Mouse (Mus musculus) liver, embryonic 12.5 days (tissue): ENCODE results near the gene Crtc2. TPM values are rescaled to one million over a fixed set of nuclear protein-coding genes. Genes with fewer than 3 reads are reported as not detected.
"Not testable (repeated sequence)": the region's sequence is repeated elsewhere in the genome, so short reads cannot be mapped to it uniquely, and the experiment has no call there.

Experiments
- ATAC-seq: fragments of 200-750 bp; cut with Nextera tagmentation; 2 replicates; pipeline ENCODE4 v1.8.0; 2017; ENCODE audit warnings: moderate number of reproducible peaks, mild to moderate bottlenecking, moderate library complexity
- H3K27ac ChIP-seq: fragments of 300-500 bp; sonication (generic); 2 replicates; pipeline ENCODE4 v1.5.1; 2016; ENCODE audit warnings: mild to moderate bottlenecking
- H3K27me3 ChIP-seq: fragments of 300-500 bp; sonication (generic); replicated peaks from 2 replicates; pipeline ENCODE4 v1.6.1; 2016; ENCODE audit warnings: mild to moderate bottlenecking, moderate library complexity
- H3K36me3 ChIP-seq: fragments of 300-500 bp; sonication (generic); 2 replicates; pipeline ENCODE4 v1.6.1; 2016; ENCODE audit warnings: mild to moderate bottlenecking, moderate library complexity
- H3K4me1 ChIP-seq: fragments of 300-500 bp; sonication (generic); 2 replicates; pipeline ENCODE4 v1.6.1; 2016
- H3K4me2 ChIP-seq: fragments of 300-500 bp; sonication (generic); 2 replicates; pipeline ENCODE4 v1.6.1; 2016; ENCODE audit warnings: mild to moderate bottlenecking, moderate library complexity
- H3K4me3 ChIP-seq: fragments of 300-500 bp; sonication (generic); 2 replicates; pipeline ENCODE4 v1.5.1; 2016; ENCODE audit warnings: mild to moderate bottlenecking, moderate library complexity
- H3K9ac ChIP-seq: fragments of 300-500 bp; sonication (generic); 2 replicates; pipeline ENCODE4 v1.6.1; 2016; ENCODE audit warnings: mild to moderate bottlenecking, moderate library complexity
- H3K9me3 ChIP-seq: fragments of 300-500 bp; sonication (generic); replicated peaks from 2 replicates; pipeline ENCODE4 v1.6.1; 2016; ENCODE audit warnings: mild to moderate bottlenecking, moderate library complexity
- WGBS: fragments of 180-500 bp; shearing (Covaris S2); methylation state at CpG from one replicate; pipeline ENCODE4 v1.1.7; 2016; ENCODE audit not compliant: insufficient replicate concordance; 5-methylcytosine and 5-hydroxymethylcytosine counted together
- polyA plus RNA-seq: library from polyadenylated mRNA; unstranded; fragments of >200 nt; fragmentation: Nextera tagmentation; extraction: Ambion mirVana; gene quantifications from 2 replicates; pipeline ENCODE4 v1.2.1, GENCODE M21; 2016

Crtc2 gene
- polyA plus RNA-seq, 1 experiment from 2014 or later: 9.4 TPM

DNA sequence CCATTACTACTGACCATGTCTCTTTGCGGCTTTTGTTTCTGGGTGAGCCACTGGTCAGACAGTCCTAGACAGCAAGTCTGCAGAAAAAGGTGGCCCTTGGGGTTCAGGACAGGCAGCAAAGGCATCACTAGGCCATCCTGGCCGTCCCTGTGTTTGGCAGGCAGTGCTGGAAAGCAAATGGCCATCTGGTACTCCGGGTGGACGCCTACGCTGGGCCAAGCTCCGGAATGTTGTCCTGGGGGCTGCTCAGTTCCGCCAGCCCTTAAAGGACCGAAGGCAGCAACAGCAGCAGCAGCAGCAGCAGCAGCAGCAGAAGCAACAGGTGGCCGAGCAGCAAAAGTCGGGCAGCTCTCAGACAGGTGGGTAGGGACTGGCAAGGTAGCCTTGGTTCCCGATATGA is 21.3 kb downstream of the Crtc2 start:
- WGBS: 85% methylated on average over 11 of the region's 11 CpGs
- no peak for ATAC-seq
- no peak overlapping the region for H3K4me3 ChIP-seq
- no peaks in the 10 kb centered on the region for H3K27me3 ChIP-seq
- peaks cover 96% of the 10 kb centered on the region for H3K36me3 ChIP-seq
- no peak overlapping the region for H3K27ac ChIP-seq
- no peak overlapping the region for H3K4me2 ChIP-seq
- H3K4me1 ChIP-seq: 0 out of 2 replicates have a peak, but pooled peaks cover 10% of the 10 kb centered on the region
- H3K9ac ChIP-seq: no peak overlapping the region
- H3K9me3 ChIP-seq: no peaks in the 10 kb centered on the region

DNA sequence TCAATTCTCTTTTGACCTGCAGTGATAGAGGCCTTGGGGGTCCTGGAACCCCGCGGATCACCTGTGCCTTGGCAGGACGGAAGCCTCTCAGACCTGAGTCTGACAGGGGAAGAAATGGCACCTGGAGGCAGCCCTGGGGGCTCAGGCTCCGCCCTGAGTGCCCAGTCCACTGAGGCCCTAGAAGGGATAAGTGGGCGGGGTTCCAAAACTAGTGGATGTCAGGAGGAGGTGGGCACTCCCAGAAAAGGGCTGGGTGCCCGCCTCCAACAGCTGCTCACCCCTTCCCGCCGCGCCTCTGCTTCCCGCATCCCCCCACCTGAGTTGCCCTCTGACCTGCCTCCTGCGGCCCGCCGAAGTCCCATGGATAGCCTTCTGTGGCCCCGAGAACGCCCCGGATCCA is 22.9 kb downstream of the Crtc2 start:
- no peak overlapping the region for H3K4me3 ChIP-seq
- 72% methylated on average over 16 of the region's 16 CpGs for WGBS
- peaks cover 90% of the 10 kb centered on the region for H3K36me3 ChIP-seq
- H3K9me3 ChIP-seq: no peaks in the 10 kb centered on the region
- 0 out of 2 replicates have a peak, but pooled peaks cover 10% of the 10 kb centered on the region for H3K4me1 ChIP-seq
- no peak overlapping the region for H3K4me2 ChIP-seq
- no peak overlapping the region for H3K27ac ChIP-seq
- no peak overlapping the region for H3K9ac ChIP-seq
- no peaks in the 10 kb centered on the region for H3K27me3 ChIP-seq
- no peak for ATAC-seq

DNA sequence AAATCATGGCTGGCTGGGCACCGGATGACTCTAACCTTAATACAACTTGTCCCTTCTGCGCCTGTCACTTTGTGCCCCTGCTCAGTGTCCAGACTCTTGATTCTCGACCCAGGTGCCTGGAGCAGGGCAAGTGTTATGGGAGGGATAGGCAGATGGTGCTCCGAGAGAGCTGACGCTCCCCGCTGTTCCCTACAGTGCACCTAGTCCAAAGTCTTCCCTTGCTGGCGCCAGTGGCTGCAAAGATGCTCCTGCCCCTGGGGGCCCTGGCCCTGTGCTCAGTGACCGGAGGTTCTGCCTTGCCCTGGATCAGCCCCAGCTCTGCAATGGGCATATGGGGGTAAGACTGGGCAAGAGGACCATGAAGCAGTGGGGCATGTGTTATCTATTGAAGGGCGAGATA is 23.8 kb downstream of the Crtc2 start:
- WGBS: 85% methylated on average over 9 of the region's 9 CpGs
- ATAC-seq: peak; percentile 19; the same call in 1 of the 2 replicates

DNA sequence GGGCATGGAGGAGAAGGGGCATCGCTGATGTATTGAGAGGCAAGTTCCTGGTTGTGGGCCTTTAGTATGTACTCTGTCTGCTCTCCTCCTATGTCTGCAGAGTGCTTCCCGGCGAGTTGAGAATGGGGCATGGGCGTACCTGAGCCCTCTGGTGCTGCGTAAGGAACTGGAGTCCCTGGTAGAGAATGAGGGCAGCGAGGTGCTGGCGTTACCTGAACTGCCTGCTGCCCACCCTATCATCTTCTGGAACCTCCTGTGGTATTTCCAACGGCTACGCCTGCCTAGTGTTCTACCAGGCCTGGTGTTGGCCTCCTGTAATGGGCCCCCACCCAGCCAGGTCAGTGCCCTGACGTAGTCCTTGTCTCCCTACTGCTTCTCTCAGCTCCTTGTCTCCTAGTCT is 24.2 kb downstream of the Crtc2 start:
- 83% methylated on average over 10 of the region's 10 CpGs for WGBS
- Histone ChIP-seq H3K4me1 (0 out of 2 replicates have a peak, but pooled peaks cover 10% of the 10 kb centered on the region), H3K27me3 (no peaks in the 10 kb centered on the region), H3K4me3 (no peak overlapping the region), H3K9me3 (no peaks in the 10 kb centered on the region), H3K4me2 (no peak overlapping the region), H3K27ac (no peak overlapping the region), H3K9ac (no peak overlapping the region), H3K36me3 (peaks cover 77% of the 10 kb centered on the region)
- peak; percentile 5; the same call in 1 of the 2 replicates for ATAC-seq

More for the DNA sequence above, 23.8 kb downstream of the Crtc2 start:
- Histone ChIP-seq H3K4me1 (0 out of 2 replicates have a peak, but pooled peaks cover 10% of the 10 kb centered on the region), H3K27ac (no peak overlapping the region), H3K27me3 (no peaks in the 10 kb centered on the region), H3K4me2 (no peak overlapping the region), H3K36me3 (peaks cover 81% of the 10 kb centered on the region), H3K9ac (no peak overlapping the region), H3K9me3 (no peaks in the 10 kb centered on the region), H3K4me3 (no peak overlapping the region)

DNA sequence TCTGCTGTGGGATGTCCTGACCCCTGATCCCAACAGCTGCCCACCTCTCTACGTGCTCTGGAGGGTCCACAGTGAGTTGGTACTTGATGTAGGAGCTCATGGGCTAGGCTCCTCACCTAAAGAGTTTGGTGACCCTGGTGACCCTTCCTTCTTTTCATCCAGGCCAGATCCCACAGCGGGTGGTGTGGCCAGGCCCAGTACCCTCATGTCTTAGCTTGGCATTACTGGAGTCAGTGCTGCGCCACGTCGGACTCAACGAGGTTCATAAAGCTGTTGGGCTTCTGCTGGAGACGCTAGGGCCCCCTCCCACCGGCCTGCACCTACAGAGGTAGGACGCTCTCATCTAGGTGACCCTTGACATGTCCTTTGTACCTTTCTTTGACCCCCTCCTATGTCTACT is 25.3 kb downstream of the Crtc2 start:
- no peak for ATAC-seq
- no peak overlapping the region for H3K4me2 ChIP-seq
- no peak overlapping the region for H3K9ac ChIP-seq
- 0 out of 2 replicates have a peak, but pooled peaks cover 10% of the 10 kb centered on the region for H3K4me1 ChIP-seq
- H3K9me3 ChIP-seq: no peaks in the 10 kb centered on the region
- H3K27ac ChIP-seq: no peak overlapping the region
- 78% methylated on average over 9 of the region's 9 CpGs for WGBS
- no peaks in the 10 kb centered on the region for H3K27me3 ChIP-seq
- peaks cover 67% of the 10 kb centered on the region for H3K36me3 ChIP-seq
- no peak overlapping the region for H3K4me3 ChIP-seq

DNA sequence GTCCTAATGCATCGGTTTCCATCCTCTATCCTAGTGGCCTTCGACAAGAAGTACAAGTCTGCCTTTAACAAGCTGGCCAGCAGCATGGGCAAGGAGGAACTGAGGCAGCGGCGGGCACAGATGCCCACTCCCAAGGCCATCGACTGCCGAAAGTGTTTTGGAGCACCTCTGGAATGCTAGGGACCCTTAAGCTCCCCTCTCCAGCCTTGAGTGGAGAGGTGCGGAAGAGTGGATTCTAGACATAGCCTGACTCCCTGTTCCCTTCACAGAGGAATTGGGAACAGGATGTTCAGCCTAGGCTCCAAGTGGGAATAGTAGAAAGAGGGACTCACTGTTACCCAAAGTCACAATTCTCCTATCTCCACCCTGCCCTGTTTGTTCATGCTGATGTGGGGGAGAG is 25.8 kb downstream of the Crtc2 start:
- Histone ChIP-seq H3K9me3 (no peaks in the 10 kb centered on the region), H3K4me3 (no peak overlapping the region), H3K27ac (no peak overlapping the region), H3K4me2 (no peak overlapping the region), H3K36me3 (peaks cover 65% of the 10 kb centered on the region), H3K4me1 (0 out of 2 replicates have a peak, but pooled peaks cover 10% of the 10 kb centered on the region), H3K27me3 (no peaks in the 10 kb centered on the region), H3K9ac (no peak overlapping the region)
- WGBS: 86% methylated on average over 7 of the region's 7 CpGs
- ATAC-seq: no peak

DNA sequence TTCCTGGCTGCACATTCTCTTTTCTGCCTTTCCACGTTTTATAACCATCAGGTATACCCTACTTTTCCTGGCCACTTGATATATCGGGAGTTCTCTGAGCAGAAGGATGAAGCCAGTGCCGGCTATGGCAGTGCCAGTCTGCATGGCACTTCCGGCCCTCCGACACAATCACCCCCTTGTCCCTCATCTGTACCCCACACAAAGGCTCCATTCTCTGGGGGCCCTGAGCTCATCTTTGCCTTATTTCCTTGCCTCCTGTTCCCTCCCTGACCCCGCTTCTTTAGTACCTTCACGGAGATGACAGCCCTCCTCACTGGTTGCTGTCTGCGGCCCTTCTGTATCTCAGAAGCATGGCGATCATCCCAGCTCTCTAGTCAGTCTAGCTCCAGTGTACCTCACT is 26.7 kb downstream of the Crtc2 start:
- ATAC-seq: no peak
- 85% methylated on average over 9 of the region's 9 CpGs for WGBS

DNA sequence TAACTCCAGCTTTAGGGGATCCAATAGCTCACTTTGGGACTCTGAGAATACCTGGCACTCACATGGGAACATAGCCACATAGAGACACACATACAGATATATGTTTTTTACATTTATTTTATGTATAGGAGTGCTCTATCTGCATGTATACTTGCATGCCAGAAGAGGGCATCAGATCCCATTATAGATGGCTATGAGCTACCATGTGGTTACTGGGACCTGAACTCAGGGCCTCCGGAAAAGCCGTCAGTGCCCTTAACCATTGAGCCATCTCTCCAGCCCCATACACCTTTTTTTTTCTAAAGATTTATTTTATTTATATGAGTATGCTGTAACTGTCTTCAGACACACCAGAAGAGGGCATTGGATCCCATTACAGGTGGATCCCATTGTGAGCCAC is 30.2 kb downstream of the Crtc2 start:
- Histone ChIP-seq H3K4me2 (no peak overlapping the region), H3K36me3 (peaks cover 21% of the 10 kb centered on the region), H3K4me3 (no peak overlapping the region), H3K9me3 (no peaks in the 10 kb centered on the region), H3K4me1 (no peaks in the 10 kb centered on the region), H3K27me3 (no peaks in the 10 kb centered on the region), H3K9ac (no peak overlapping the region), H3K27ac (no peak overlapping the region)
- 83% methylated on average over 2 of the region's 2 CpGs for WGBS
- no peak for ATAC-seq

More for the DNA sequence above, 26.7 kb downstream of the Crtc2 start:
- Histone ChIP-seq H3K4me1 (0 out of 2 replicates have a peak, but pooled peaks cover 10% of the 10 kb centered on the region), H3K4me3 (no peak overlapping the region), H3K4me2 (no peak overlapping the region), H3K27ac (no peak overlapping the region), H3K9ac (no peak overlapping the region), H3K27me3 (no peaks in the 10 kb centered on the region), H3K36me3 (peaks cover 55% of the 10 kb centered on the region), H3K9me3 (no peaks in the 10 kb centered on the region)

DNA sequence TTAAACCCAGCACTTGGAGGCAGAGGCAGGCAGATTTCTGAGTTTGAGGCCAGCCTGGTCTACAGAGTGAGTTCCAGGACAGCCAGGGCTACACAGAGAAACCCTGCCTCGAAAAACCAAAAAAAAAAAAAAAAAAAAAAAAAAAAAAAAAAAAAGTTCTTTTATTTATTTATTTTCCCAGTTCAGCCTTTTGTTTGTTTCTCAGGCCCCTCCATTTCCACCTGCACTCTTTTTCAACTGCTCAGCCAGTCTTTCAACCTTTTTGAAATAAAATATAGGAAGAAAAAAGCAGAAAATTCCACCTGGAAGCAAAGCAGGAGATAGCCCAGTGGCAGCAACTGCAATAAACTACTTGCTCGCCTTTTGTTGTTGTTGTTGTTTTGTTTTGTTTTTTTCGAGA is 35.4 kb downstream of the Crtc2 start:
- H3K4me1 ChIP-seq: peaks cover 11% of the 10 kb centered on the region
- H3K27me3 ChIP-seq, ATAC-seq, H3K9ac ChIP-seq, H3K36me3 ChIP-seq, H3K9me3 ChIP-seq, H3K4me2 ChIP-seq, H3K27ac ChIP-seq, H3K4me3 ChIP-seq: not testable (repeated sequence)
- WGBS: 60% methylated on average over 3 of the region's 3 CpGs

DNA sequence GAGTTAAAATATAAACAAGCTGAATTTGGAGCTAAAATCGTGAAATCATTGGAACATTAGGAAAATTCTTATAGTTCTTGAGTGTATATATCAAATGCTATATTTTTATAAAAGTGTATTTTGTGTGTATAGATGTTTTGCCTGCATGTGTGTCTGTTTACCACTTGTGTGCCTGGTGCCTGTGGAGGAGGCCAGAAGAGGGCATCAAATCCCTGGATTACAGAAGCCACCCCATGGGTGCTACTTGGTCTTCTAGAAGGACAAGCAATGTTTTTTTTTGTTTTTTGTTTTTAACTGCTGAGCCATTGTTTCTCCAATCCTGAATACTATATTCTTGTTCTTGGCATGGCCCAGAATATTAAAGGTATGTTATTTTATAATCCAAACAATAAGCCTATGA is 36.6 kb downstream of the Crtc2 start:
- ATAC-seq: no peak
- H3K27ac ChIP-seq: no peak overlapping the region
- H3K36me3 ChIP-seq: peaks cover 8% of the 10 kb centered on the region
- WGBS: 75% methylated on average over 1 of the region's 1 CpGs
- no peak overlapping the region for H3K9ac ChIP-seq
- H3K4me2 ChIP-seq: no peak overlapping the region
- no peak overlapping the region for H3K4me3 ChIP-seq
- H3K4me1 ChIP-seq: peaks cover 23% of the 10 kb centered on the region
- no peaks in the 10 kb centered on the region for H3K9me3 ChIP-seq
- no peaks in the 10 kb centered on the region for H3K27me3 ChIP-seq

DNA sequence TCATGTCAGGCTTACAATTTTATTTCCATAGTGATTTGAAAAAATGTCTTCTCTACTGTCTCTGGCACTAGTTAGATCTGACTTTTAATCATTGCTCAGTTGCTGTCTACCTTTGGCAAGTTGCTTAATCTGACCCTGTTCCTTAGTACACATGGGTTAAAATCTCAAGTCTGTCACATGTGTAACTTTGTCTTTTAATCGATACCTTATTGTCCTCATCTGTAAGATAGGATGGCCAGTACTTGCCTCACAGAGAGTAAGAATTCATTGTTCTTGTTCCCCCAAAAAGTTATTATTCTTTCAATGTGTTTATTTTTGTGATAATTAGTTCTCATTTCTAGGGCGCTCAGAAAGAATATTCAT is 38.0 kb downstream of the Crtc2 start:
- Histone ChIP-seq H3K4me2 (peak overlapping the region; percentile 73), H3K9ac (peak overlapping the region; percentile 74), H3K36me3 (peaks cover 15% of the 10 kb centered on the region), H3K9me3 (no peaks in the 10 kb centered on the region), H3K27me3 (no peaks in the 10 kb centered on the region), H3K27ac (peak overlapping the region; percentile 95), H3K4me3 (peak overlapping the region; percentile 97), H3K4me1 (peaks cover 36% of the 10 kb centered on the region)
- whole genome bisulfite sequencing: 35% methylated on average over 2 of the region's 2 CpGs
- ATAC-seq: no peak

DNA sequence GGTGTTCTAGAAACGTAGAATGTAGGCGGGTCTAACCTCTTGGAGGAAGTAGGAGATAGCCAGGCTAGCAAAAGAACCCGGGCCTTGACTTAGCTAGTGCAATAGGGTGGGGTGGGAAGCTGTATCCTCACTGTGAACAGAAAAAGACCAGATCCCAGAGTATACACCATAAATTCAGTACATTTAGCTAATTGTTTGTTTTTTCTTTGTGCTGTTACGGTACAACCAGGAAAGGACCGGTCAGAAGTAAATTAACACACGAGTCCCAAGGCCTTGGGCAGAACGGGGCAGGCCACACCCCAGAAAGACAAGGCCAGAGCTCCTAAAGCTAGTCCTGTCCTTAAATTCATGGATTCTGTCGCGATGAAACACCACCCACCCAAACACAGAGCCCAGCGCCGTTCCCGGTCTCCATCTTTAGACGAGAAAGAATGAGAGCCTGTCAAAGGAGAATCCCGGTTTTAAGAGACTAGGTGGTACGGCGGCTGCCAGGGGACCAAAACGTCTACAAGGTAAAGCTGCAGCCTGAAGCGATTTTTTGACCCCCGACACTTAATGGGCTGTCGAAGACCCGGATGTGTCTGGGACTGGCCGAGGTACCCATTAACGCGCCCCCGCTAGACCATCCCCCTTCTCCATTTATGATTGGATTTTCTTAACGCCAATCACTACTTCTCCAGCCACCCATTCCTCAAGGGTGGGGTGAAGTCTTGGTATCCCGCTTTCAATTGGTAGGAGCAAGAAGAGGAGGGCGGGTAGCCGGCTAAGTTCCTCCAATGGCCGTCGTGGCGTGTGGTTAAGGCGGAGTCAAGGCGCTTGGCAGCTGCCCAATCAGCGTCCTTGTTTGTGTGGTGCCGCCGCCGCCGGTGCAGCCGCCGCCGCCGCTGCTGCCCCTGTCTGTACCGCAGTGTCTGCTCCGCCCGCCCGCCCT is 38.6 kb downstream of the Crtc2 start, which contains the start of gene Gatad2b:
TSS of gene Gatad2b (plus strand) at position 834 of the 931 bp plus-strand sequence.
- WGBS: under 1% methylated on average over 43 of the region's 47 CpGs
- ATAC-seq: peak; percentile 97
- Histone ChIP-seq H3K27me3 (no peaks in the 10 kb centered on the region), H3K4me1 (peaks cover 41% of the 10 kb centered on the region), H3K9ac (peak within 1 kb of the TSS; percentile 99), H3K9me3 (no peaks in the 10 kb centered on the region), H3K4me3 (peak within 1 kb of the TSS; percentile 97), H3K4me2 (peak within 1 kb of the TSS; percentile 77), H3K36me3 (peaks cover 19% of the 10 kb centered on the region), H3K27ac (peak within 1 kb of the TSS; percentile 97)
